Mouse (Mus musculus) heart, postnatal 0 days (tissue): Measurements from ENCODE around the gene Lamb1.

ENCODE experiments used
- CTCF ChIP-seq: IDR thresholded peaks from 2 replicates; pipeline ENCODE4 v1.5.1; 2016; ENCODE audit warnings: antibody characterized with exemption, control low read depth, low read depth
- EP300 ChIP-seq: IDR thresholded peaks from 2 replicates; pipeline ENCODE4 v1.6.1; 2016; ENCODE audit warnings: antibody characterized with exemption, low read depth

- TF ChIP-seq CTCF (no peak), EP300 (no peak)
Measured at GRCm38 (mm10) chr12:31221522-31221921, 43.5 kb upstream of the Lamb1 start.
